Mouse (Mus musculus) midbrain, embryonic 10.5 days (tissue): Measurements from ENCODE around the gene Ccna1. TPM values are rescaled to one million over a fixed set of nuclear protein-coding genes. Genes with fewer than 3 reads are reported as not detected.

Source experiments
- DNase-seq: peaks from one replicate; pipeline ENCODE4 v3.0.0-alpha.2; 2017; ENCODE audit warnings: low spot score
- H3K27ac ChIP-seq: fragments of 300-500 bp; sonication (generic); replicated peaks from 2 replicates; pipeline ENCODE4 v1.5.1; 2016; ENCODE audit warnings: mild to moderate bottlenecking
- H3K27me3 ChIP-seq: fragments of 300-500 bp; sonication (generic); 2 replicates; pipeline ENCODE4 v1.6.1; 2016; ENCODE audit warnings: low read depth, mild to moderate bottlenecking; ENCODE audit not compliant: poor library complexity, severe bottlenecking
- H3K36me3 ChIP-seq: fragments of 300-500 bp; sonication (generic); 2 replicates; pipeline ENCODE4 v1.6.1; 2016; ENCODE audit warnings: mild to moderate bottlenecking, moderate library complexity
- H3K4me1 ChIP-seq: fragments of 300-500 bp; sonication (generic); 2 replicates; pipeline ENCODE4 v1.6.1; 2016
- H3K4me3 ChIP-seq: fragments of 300-500 bp; sonication (generic); 2 replicates; pipeline ENCODE4 v1.5.1; 2016; ENCODE audit warnings: mild to moderate bottlenecking, moderate library complexity
- H3K9me3 ChIP-seq: fragments of 300-500 bp; sonication (generic); replicated peaks from 2 replicates; pipeline ENCODE4 v1.6.1; 2016; ENCODE audit warnings: mild to moderate bottlenecking
- WGBS: fragments of 180-500 bp; shearing (Covaris S2); methylation state at CpG from one replicate; pipeline ENCODE4 v1.1.7; 2016; 5-methylcytosine and 5-hydroxymethylcytosine counted together
- polyA plus RNA-seq: library from polyadenylated mRNA; unstranded; fragments of >200 nt; fragmentation: Nextera tagmentation; extraction: Ambion mirVana; gene quantifications from 2 replicates; pipeline ENCODE4 v1.2.1, GENCODE M21; 2016

Gene Ccna1
- polyA plus RNA-seq, 1 experiment from 2014 or later = 1.7 TPM

DNA sequence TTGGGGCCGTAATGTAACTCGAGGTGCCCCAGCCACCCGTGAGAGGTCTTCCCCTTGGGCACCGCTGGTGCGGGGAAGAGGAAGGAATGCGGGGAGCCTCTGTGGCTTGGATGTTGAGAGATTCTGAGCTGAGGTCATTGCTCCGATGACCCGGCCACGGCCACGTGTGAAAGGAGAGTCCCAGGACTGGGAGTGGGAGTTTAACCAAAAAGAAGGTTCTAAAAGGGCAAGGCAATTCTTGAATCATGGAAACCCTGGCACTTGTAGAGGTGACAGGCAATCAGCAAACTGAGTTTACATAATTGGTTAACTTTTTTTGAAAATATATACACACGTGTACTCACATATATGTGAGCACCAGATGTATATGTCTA, 433 bp upstream of the Ccna1 start:
- no peaks in the 10 kb centered on the region for H3K36me3 ChIP-seq
- peak overlapping the region; percentile 74 for H3K27ac ChIP-seq
- peaks cover 61% of the 10 kb centered on the region for H3K27me3 ChIP-seq
- no peak for DNase-seq
- H3K9me3 ChIP-seq = no peaks in the 10 kb centered on the region
- peaks cover 19% of the 10 kb centered on the region for H3K4me1 ChIP-seq
- H3K4me3 ChIP-seq = peak overlapping the region; percentile 75
- 5% methylated on average over 11 of the region's 11 CpGs for WGBS

DNA sequence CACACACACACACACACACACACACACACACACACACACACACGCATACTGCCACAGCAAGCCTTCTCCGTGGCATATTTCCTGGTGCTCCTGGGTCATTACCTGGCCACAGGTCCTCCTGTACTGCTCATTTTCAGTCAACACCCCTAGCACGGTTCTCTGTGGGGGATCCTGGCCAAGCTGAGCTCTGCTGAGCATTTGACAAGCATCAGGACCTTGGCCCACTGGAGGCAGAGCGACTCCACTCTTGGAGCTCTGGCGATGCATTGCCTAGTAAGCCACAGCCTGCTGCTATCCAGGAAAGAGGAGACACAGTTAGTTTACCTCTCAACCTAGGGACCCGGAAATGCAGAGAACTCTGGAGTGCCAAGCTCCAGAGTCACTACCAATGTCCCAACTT, 1.1 kb downstream of the Ccna1 start:
- Histone ChIP-seq H3K27ac (peak overlapping the region; percentile 74), H3K36me3 (no peaks in the 10 kb centered on the region), H3K9me3 (no peaks in the 10 kb centered on the region), H3K4me3 (peak overlapping the region; percentile 75), H3K4me1 (peaks cover 19% of the 10 kb centered on the region), H3K27me3 (peaks cover 61% of the 10 kb centered on the region)
- 54% methylated on average over 6 of the region's 6 CpGs for WGBS
- no peak for DNase-seq

DNA sequence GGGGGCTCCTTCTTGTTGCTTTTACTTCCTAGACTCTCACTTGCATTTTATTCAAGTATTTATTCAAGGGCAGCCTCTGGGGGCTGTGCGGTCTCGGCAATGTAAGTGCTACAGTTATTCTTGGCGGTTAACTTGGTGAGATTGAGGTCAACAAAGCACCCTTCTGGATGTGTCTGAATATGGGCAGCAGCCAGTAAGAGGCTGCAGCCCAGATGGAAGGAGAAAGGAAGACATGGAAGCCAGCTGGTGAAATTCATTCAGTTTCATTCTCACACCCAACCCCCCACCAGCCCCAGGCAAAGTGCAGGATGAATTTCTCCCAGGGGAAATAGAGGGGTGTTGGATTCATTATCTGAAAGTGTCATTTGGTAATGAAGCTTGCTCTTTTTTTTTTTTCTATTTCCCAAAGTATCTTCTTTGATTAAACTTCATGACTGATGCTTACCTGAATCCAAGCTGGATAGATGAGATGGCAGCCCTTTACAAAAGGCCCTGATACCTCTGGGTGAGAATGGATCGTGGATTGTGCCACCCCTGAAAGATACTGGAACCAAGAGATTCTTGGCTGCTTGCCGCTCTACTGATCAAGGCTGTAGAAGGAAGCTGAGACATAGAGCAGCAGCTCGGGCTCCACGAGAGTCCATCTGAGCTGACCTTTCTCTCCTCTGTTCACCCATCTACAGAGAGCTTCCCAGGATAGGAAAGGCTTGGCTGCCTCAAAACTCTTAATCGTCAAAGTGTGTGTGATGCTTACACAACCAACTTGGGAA, 10.5 kb downstream of the Ccna1 start:
- no peak for DNase-seq
- no peaks in the 10 kb centered on the region for H3K9me3 ChIP-seq
- no peak overlapping the region for H3K27ac ChIP-seq
- no peak overlapping the region for H3K4me3 ChIP-seq
- WGBS = 81% methylated on average over 8 of the region's 8 CpGs
- no peaks in the 10 kb centered on the region for H3K27me3 ChIP-seq
- 0 out of 2 replicates have a peak, but pooled peaks cover 3% of the 10 kb centered on the region for H3K4me1 ChIP-seq
- no peaks in the 10 kb centered on the region for H3K36me3 ChIP-seq

DNA sequence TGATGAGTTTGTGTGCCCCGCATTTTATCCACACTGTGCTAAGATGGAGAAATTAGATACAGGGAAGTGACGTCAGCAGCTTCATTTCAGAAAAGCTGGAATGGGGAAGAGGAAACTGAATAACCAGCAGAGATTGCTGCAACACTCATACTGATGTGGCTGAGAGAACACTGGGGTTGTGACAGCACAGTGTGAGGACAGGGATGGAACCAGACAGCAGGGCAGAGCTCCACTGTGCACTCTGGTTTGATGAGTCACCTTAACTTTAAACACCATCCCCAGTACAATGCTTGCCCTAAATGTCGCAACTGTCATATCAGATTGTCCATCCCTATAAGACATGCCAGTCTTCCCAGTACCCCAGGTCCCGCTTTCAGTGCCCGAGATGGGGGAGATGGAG, 17.7 kb downstream of the Ccna1 start:
- DNase-seq = no peak
- Histone ChIP-seq H3K36me3 (no peaks in the 10 kb centered on the region), H3K27me3 (no peaks in the 10 kb centered on the region), H3K27ac (no peak overlapping the region), H3K9me3 (no peaks in the 10 kb centered on the region), H3K4me3 (no peak overlapping the region), H3K4me1 (no peaks in the 10 kb centered on the region)
- WGBS = 83% methylated on average over 5 of the region's 5 CpGs

GRCm38 (mm10) chr3:55027271-55027840, 27.9 kb downstream of the Ccna1 start:
- Histone ChIP-seq H3K27ac (no peak overlapping the region), H3K36me3 (no peaks in the 10 kb centered on the region), H3K4me1 (peaks cover 5% of the 10 kb centered on the region; the same call in 1 of the 2 replicates), H3K27me3 (no peaks in the 10 kb centered on the region), H3K9me3 (0 out of 2 replicates have a peak, but pooled peaks cover 2% of the 10 kb centered on the region), H3K4me3 (no peak overlapping the region)
- DNase-seq = no peak
- 87% methylated on average over 7 of the region's 7 CpGs for WGBS

DNA sequence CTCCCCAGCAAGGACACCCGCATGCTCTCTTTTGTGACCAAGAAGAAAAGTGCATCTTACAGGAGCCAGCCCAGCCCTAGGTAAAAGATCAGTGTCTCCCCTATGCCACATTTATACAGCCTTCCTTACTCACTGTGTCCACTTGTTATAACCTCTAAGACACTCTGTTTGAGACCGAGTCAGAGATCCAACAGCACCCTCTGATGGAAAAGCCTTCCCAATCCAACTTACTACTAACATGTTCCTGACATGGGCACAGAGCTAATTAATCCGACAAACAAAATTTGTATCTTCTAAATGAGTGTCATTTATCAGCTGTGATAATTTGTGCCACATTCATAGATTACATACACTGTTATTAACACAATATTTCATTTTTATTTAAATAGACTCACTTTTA, 29.8 kb downstream of the Ccna1 start:
- DNase-seq = no peak
- Histone ChIP-seq H3K27ac (no peak overlapping the region), H3K4me1 (peaks cover 5% of the 10 kb centered on the region; the same call in 1 of the 2 replicates), H3K4me3 (no peak overlapping the region), H3K36me3 (no peaks in the 10 kb centered on the region), H3K9me3 (0 out of 2 replicates have a peak, but pooled peaks cover 8% of the 10 kb centered on the region), H3K27me3 (no peaks in the 10 kb centered on the region)
- WGBS = 80% methylated on average over 3 of the region's 3 CpGs

- Histone ChIP-seq H3K4me3 (no peak overlapping the region), H3K9me3 (0 out of 2 replicates have a peak, but pooled peaks cover 8% of the 10 kb centered on the region), H3K27ac (no peak overlapping the region), H3K36me3 (no peaks in the 10 kb centered on the region), H3K27me3 (no peaks in the 10 kb centered on the region), H3K4me1 (peaks cover 5% of the 10 kb centered on the region; the same call in 1 of the 2 replicates)
- 98% methylated on average over 1 of the region's 1 CpGs for WGBS
- no peak for DNase-seq
Measured at GRCm38 (mm10) chr3:55023347-55023746, 32.0 kb downstream of the Ccna1 start.

DNA sequence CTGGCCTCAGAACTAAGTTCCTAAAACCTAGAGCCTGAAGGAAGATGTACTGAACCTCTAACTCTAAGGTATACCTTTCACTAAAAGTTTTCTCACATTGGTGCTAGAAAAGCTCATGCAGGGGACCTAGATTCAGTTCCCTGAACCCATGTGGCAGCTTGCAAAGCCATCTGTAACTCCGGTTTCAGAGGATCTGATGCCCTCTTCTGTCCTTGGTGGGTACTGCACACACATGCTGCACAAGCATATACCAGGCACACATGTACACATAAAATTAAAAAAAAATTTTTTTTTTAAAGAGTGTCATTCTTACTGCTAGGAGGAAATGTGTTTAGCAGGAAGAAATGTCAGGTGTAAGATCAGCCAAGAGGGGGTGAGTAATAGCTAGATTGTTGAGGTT, 33.1 kb downstream of the Ccna1 start:
- WGBS = 91% methylated on average over 1 of the region's 1 CpGs
- Histone ChIP-seq H3K27ac (no peak overlapping the region), H3K36me3 (no peaks in the 10 kb centered on the region), H3K4me1 (no peaks in the 10 kb centered on the region; the same call in 1 of the 2 replicates), H3K9me3 (0 out of 2 replicates have a peak, but pooled peaks cover 8% of the 10 kb centered on the region), H3K27me3 (no peaks in the 10 kb centered on the region), H3K4me3 (no peak overlapping the region)
- DNase-seq = no peak

DNA sequence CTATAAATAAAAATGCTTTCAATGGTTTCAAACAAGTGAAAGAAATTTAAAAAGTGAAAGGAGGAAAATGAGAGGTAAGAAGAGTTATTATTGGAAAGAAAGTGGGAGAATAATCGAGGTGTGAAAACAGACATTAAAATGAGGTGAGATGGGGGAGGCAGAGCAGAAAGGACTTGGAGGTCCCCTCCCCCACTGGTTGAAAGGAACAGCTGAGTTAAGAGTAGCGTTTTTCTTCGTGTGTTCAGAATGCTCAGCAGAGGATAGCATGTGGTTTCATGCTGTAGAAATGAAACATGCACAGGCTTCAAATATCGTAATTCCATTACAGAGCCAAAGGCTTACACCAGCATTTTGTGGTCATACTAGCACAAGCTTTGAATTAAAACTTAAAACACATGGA, 42.8 kb downstream of the Ccna1 start:
- Histone ChIP-seq H3K9me3 (no peaks in the 10 kb centered on the region), H3K36me3 (no peaks in the 10 kb centered on the region), H3K27me3 (no peaks in the 10 kb centered on the region), H3K4me3 (no peak overlapping the region), H3K27ac (no peak overlapping the region), H3K4me1 (peaks cover 6% of the 10 kb centered on the region; the same call in 1 of the 2 replicates)
- WGBS = 73% methylated on average over 4 of the region's 4 CpGs
- no peak for DNase-seq

- Histone ChIP-seq H3K4me3 (no peak overlapping the region), H3K9me3 (no peaks in the 10 kb centered on the region), H3K36me3 (no peaks in the 10 kb centered on the region), H3K27ac (no peak overlapping the region), H3K4me1 (peaks cover 6% of the 10 kb centered on the region; the same call in 1 of the 2 replicates), H3K27me3 (no peaks in the 10 kb centered on the region)
- no peak for DNase-seq
- WGBS = 31% methylated on average over 7 of the region's 7 CpGs
Measured at GRCm38 (mm10) chr3:55011681-55012080, 43.6 kb downstream of the Ccna1 start.

DNA sequence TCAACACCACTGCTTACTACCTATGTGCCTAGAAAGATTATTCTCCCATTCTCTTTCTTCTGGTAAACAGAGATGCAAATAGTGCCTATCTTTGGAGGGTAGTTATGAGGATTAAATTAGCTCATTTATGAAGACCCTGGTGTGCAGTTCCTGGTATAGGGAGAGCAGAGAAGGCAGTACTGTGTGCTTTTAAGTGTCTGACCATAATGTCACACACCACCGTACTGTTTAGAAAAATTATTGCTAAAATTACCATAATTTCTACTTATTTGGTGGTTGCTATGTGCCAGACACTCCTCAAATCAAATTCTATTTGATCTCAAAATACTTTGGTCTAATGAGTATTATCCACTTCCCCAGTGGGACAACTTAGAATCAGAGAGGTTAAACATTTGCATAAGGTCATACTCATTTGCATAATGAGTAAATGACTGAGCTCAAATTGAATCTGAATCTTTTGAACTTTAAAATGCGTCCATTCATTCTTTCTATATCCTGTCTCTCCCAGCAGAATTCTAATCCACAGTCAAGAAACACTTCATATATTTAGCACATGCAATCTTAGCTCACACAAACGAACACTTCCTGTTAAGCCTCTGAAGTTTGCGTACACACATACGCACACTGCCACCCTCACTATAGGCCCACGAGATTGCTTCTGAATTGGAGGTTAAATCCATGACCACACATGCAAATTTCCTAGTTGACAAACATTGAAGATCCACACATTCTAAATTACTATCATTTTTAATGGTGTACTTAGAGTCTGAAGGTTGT, 46.1 kb downstream of the Ccna1 start:
- H3K4me1 ChIP-seq = peaks cover 6% of the 10 kb centered on the region; the same call in 1 of the 2 replicates
- no peak overlapping the region for H3K4me3 ChIP-seq
- WGBS = 79% methylated on average over 6 of the region's 6 CpGs
- H3K27ac ChIP-seq = no peak overlapping the region
- H3K27me3 ChIP-seq = no peaks in the 10 kb centered on the region
- H3K9me3 ChIP-seq = no peaks in the 10 kb centered on the region
- no peaks in the 10 kb centered on the region for H3K36me3 ChIP-seq
- no peak for DNase-seq

DNA sequence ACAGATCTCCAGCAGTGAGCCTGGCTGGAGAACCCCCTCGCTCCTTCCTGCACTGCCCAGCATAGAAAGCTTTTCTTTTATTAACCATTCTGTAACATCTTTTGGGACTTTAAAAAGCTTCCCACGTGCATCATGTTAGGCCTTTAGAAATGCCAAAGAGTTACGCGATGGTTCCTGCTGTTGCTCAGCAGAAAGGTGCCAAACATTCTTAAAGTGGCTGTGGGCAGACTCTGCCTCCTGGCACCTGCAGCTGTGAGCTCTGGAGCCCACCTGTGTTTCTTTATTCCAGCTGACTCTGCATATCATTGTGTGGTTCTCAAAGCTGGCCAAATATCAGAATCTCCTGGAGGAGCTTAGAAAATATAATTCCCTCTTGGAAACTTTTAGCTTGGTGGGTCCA, 51.3 kb downstream of the Ccna1 start:
- H3K4me1 ChIP-seq = peaks cover under 1% of the 10 kb centered on the region; the same call in 1 of the 2 replicates
- DNase-seq = no peak
- H3K36me3 ChIP-seq = no peaks in the 10 kb centered on the region
- no peaks in the 10 kb centered on the region for H3K9me3 ChIP-seq
- no peak overlapping the region for H3K27ac ChIP-seq
- H3K4me3 ChIP-seq = no peak overlapping the region
- no peaks in the 10 kb centered on the region for H3K27me3 ChIP-seq
- 69% methylated on average over 4 of the region's 4 CpGs for WGBS
